Mouse (Mus musculus) G1E (cell line): Measurements from ENCODE around the gene Bcl2l15. TPM values are rescaled to one million over a fixed set of nuclear protein-coding genes. Genes with fewer than 3 reads are reported as not detected.

ENCODE experiments used
- ATAC-seq: 2 replicates; pipeline ENCODE4 v1.8.0; 2016; ENCODE audit warnings: mild to moderate bottlenecking; ENCODE audit not compliant: insufficient number of reproducible peaks, poor library complexity, low FRiP score, severe bottlenecking; ENCODE audit errors: extremely low read depth
- DNase-seq: peaks from one replicate; pipeline ENCODE4 v3.0.0; 2012; ENCODE audit warnings: low spot score
- H3K27me3 ChIP-seq: 2 replicates; pipeline ENCODE4 v1.6.1; 2012; ENCODE audit warnings: mild to moderate bottlenecking, low read length, inconsistent platforms; ENCODE audit not compliant: insufficient read depth
- H3K36me3 ChIP-seq: replicated peaks from 2 replicates; pipeline ENCODE3; 2012; ENCODE audit warnings: mild to moderate bottlenecking, inconsistent platforms
- H3K4me1 ChIP-seq: 2 replicates; pipeline ENCODE4 v1.6.1; 2012; ENCODE audit warnings: low read depth, low read length, inconsistent platforms, mixed read lengths; ENCODE audit not compliant: insufficient read depth
- H3K4me3 ChIP-seq: 2 replicates; pipeline ENCODE4 v1.5.1; 2012; ENCODE audit warnings: low read depth, mild to moderate bottlenecking, inconsistent platforms, low read length, moderate library complexity, mixed read lengths
- H3K9me3 ChIP-seq: replicated peaks from 2 replicates; pipeline ENCODE4 v1.6.1; 2012; ENCODE audit warnings: inconsistent platforms
- CTCF ChIP-seq: IDR thresholded peaks from 2 replicates; pipeline ENCODE4 v1.5.1; 2012; ENCODE audit warnings: low read depth, low read length, inconsistent platforms, mixed read lengths
- GATA1 ChIP-seq: IDR thresholded peaks from 2 replicates; pipeline ENCODE4 v1.6.1; 2012; ENCODE audit warnings: borderline replicate concordance, low read length, inconsistent platforms, mixed read lengths
- GATA2 ChIP-seq: IDR thresholded peaks from 2 replicates; pipeline ENCODE4 v1.6.1; 2012; ENCODE audit warnings: low read depth, low read length, inconsistent platforms, borderline replicate concordance
- POLR2AphosphoS5 ChIP-seq: IDR thresholded peaks from 2 replicates; pipeline ENCODE4 v1.6.1; 2012; ENCODE audit warnings: low read depth, low read length, inconsistent platforms; ENCODE audit not compliant: insufficient replicate concordance
- TAL1 ChIP-seq: conservative IDR thresholded peaks from 2 replicates; pipeline ENCODE4 v1.6.1; 2012; ENCODE audit warnings: low read depth, low read length, inconsistent platforms, mixed read lengths
- polyA plus RNA-seq: library from polyadenylated mRNA; stranded (reverse); fragments of >175 nt; gene quantifications from 2 replicates; pipeline ENCODE4 v1.2.3, GENCODE M21; 2012
- total RNA-seq, 2 experiments: library from RNA; stranded (forward) in 1 of 2; stranded (reverse) in 1 of 2; fragments of 200-1000 nt in 1 of 2; fragments of >200 nt in 1 of 2; fragmentation: Nextera tagmentation in 1 of 2; gene quantifications; 2 replicates each; pipeline ENCODE4 v1.2.3; 2014 to 2017

Bcl2l15 gene
- total and polyA plus RNA-seq, 3 experiments: 1.1 TPM; not detected in 2

GRCm38 (mm10) chr3:103853804-103854203 is 21.4 kb downstream of the Bcl2l15 start:
- TF ChIP-seq POLR2AphosphoS5: no peak
- TF ChIP-seq GATA1: no peak
- no peak for TF ChIP-seq TAL1
- TF ChIP-seq CTCF: no peak
- no peak for TF ChIP-seq GATA2
- peaks cover 7% of the 10 kb centered on the region for H3K27me3 ChIP-seq
- peaks cover 17% of the 10 kb centered on the region for H3K4me1 ChIP-seq
- DNase-seq (no peak), ATAC-seq (no peak)
- no peak overlapping the region for H3K4me3 ChIP-seq
- H3K36me3 ChIP-seq: no peaks in the 10 kb centered on the region
- no peaks in the 10 kb centered on the region for H3K9me3 ChIP-seq

DNA sequence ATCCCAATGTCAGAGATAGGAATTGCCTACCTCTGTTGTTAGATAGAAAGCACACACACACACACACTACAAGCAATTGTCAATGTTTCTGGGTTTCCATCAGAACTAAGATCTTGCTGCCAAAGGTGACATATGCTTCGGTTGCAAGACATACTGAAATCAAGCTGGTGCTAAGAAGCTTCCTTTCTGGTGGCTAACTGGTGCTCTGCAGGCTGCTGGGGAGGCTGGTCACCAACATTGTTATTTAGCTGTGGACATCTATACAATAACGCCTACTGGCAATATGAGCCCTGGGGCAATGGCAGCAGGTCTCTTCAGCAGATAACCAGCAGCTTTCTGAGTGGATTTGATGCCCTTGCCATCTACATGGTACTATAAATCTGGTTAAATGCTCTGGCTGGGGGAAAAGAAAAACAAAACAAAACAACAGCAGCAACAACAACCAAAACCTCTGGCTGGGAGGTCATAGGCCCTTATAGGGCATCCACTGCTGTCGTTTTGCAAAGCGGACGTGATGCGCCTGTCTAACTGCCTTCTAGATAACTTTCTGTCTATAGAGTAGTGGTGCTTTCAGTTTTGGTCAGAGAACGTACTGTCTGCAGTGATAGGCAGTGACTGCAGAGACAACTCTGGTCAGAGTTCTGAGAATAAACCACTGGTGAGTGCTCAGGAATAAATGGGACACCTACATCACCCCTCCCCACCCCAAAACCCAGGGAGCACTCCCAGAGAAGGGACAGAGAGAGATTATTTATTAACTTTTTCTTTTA is 24.8 kb downstream of the Bcl2l15 start:
- Histone ChIP-seq H3K9me3 (no peaks in the 10 kb centered on the region), H3K36me3 (no peaks in the 10 kb centered on the region), H3K4me3 (no peak overlapping the region), H3K27me3 (peaks cover 14% of the 10 kb centered on the region), H3K4me1 (peaks cover 8% of the 10 kb centered on the region)
- ATAC-seq: no peak
- DNase-seq: no peak
- TF ChIP-seq GATA1 (no peak), GATA2 (no peak), POLR2AphosphoS5 (no peak), TAL1 (no peak), CTCF (no peak)

GRCm38 (mm10) chr3:103857977-103858563 is 25.7 kb downstream of the Bcl2l15 start:
- peaks cover 14% of the 10 kb centered on the region for H3K27me3 ChIP-seq
- no peak overlapping the region for H3K4me3 ChIP-seq
- DNase-seq (no peak), ATAC-seq (no peak)
- H3K9me3 ChIP-seq: no peaks in the 10 kb centered on the region
- H3K36me3 ChIP-seq: no peaks in the 10 kb centered on the region
- TF ChIP-seq CTCF: no peak
- no peak for TF ChIP-seq GATA2
- TF ChIP-seq GATA1: no peak
- no peak for TF ChIP-seq TAL1
- TF ChIP-seq POLR2AphosphoS5: no peak
- peaks cover 5% of the 10 kb centered on the region; the same call in 1 of the 2 replicates for H3K4me1 ChIP-seq

- no peak for DNase-seq
- TF ChIP-seq TAL1: no peak
- no peak for TF ChIP-seq POLR2AphosphoS5
- TF ChIP-seq GATA1: no peak
- TF ChIP-seq GATA2: no peak
- no peak for TF ChIP-seq CTCF
- H3K4me3 ChIP-seq: no peak within 1 kb of the TSS
- no peak for ATAC-seq
- no peaks in the 10 kb centered on the region for H3K9me3 ChIP-seq
- H3K36me3 ChIP-seq: no peaks in the 10 kb centered on the region
- peaks cover 3% of the 10 kb centered on the region; the same call in 1 of the 2 replicates for H3K4me1 ChIP-seq
- peaks cover 15% of the 10 kb centered on the region for H3K27me3 ChIP-seq
Observed at GRCm38 (mm10) chr3:103858881-103859801, 26.7 kb downstream of the Bcl2l15 start, which contains the start of gene Ptpn22. TSS of gene Ptpn22 (plus strand) at chr3:103859795.

DNA sequence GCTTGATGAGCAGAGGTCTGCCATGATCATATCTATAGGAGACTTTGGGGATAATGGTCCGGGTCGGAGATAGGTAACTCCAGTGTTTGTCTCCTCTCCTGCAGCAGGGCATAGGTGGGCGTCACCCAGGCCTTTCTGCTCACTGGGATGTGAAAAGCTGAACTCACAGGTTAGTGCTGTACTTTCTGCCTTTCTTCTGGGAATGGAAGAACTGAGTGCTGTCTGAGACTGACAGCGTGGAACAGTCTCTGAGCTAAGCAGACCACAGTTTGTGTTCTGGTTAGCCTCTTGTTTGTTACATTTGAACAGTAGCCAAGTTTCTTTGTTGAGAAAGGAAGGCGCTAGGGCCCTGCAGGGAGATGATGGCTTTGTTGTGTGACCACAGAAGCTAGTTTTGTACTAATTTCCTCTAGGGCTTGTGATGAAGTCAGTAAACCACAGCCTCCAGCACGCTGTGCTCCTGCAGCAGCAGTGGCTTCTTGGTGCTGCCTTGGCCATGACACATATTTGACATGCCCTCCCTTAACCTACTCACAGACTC is 27.5 kb downstream of the Bcl2l15 start:
- no peaks in the 10 kb centered on the region for H3K36me3 ChIP-seq
- DNase-seq: no peak
- peaks cover 15% of the 10 kb centered on the region for H3K27me3 ChIP-seq
- ATAC-seq: no peak
- H3K4me1 ChIP-seq: peaks cover 3% of the 10 kb centered on the region; the same call in 1 of the 2 replicates
- TF ChIP-seq CTCF: no peak
- TF ChIP-seq POLR2AphosphoS5: no peak
- TF ChIP-seq GATA2: no peak
- TF ChIP-seq GATA1: no peak
- no peak for TF ChIP-seq TAL1
- H3K9me3 ChIP-seq: no peaks in the 10 kb centered on the region
- H3K4me3 ChIP-seq: no peak overlapping the region

- TF ChIP-seq GATA1 (no peak), POLR2AphosphoS5 (no peak), CTCF (no peak), TAL1 (no peak), GATA2 (no peak)
- DNase-seq (no peak), ATAC-seq (no peak)
- H3K4me3 ChIP-seq: no peak overlapping the region
- H3K9me3 ChIP-seq: no peaks in the 10 kb centered on the region
- no peaks in the 10 kb centered on the region for H3K4me1 ChIP-seq
- peaks cover 25% of the 10 kb centered on the region for H3K27me3 ChIP-seq
- H3K36me3 ChIP-seq: no peaks in the 10 kb centered on the region
Observed at GRCm38 (mm10) chr3:103862721-103863220, 30.4 kb downstream of the Bcl2l15 start.
